Mouse (Mus musculus): Measurements from ENCODE around the gene Qrich1.

Qrich1 gene

DNA sequence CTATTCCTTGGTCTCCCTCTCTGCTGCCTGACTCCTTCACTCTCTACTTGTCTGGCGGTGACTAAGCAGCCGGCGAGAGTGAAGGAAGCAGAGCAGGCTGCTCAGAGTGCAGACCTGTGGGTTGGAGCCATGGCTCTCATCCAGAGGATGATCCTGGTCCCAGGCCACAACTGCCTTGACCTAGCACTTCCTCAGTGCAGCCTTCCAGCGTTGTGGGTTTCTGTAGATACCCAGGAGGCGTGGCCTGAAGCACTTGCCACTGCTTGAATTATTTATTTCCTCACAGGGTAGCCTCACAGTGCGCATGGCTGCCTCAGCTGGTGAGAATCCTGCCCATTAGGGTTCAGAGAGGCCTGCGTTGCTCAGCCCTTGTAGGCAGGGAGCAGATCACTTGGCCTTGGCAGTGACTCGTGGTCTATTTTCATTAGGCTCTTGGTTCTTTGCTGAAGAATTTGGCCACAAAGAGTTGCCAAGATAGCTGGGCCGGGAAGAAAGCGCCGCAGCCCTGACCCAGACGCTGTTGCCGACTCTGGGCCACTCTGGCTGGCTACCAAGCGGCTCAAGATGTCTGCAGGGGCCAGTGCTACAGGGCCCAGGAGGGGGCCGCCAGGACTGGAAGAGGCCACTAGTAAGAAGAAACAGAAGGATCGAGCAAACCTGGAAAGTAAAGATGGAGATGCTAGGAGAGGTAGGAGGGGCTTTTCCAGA, 24.4 kb upstream of the Qrich1 start:
- no peak for DNase-seq (ENCODE audit: low read depth, low spot score)

DNA sequence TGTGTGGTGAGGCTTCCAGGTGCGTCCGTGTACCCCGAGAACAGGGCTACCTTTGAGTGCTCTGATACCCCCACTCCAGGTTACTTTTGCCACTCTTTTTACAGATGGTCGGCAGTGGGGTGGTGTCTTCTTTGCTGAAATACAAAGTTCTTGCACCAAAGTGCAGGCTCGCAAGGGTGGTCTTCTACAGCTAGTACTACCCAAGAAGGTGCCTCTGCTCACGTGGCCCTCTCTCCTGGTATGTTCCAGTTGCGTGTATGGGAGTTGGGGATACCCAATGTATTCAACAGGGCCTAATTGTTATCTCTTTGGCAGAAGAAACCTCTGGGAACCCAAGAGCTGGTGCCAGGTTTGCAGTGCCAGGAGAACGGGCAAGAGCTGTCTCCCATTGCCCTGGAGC, 23.4 kb upstream of the Qrich1 start:
- DNase-seq (ENCODE audit: low read depth, low spot score), result no peak

DNA sequence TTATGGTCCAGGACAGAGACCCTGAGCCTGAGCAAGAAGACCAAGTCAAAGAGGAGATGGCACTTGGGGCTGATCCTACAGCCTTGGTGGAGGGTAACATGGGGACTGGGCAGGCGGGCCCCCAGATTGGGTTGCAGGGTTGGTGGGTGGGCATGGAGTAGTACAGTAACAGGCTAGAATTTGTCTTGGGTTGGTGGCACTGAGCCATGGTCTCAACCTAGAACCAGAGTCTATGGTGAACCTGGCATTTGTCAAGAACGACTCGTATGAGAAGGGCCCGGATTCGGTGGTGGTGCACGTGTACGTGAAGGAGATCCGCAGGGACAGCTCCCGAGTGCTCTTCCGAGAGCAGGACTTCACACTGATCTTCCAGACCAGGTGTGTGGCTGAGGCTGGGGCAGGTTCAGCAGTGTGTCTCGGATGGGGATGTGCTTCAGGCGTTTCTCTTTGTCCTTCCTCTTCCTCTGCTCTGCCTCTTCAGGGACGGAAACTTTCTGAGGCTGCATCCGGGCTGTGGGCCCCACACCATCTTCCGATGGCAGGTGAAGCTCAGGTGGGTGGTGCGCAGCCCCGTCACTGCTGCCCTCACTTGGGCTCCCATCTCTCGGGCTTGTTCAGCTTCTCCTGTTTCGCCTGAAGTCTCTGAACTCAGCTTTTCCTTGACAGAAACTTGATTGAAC, 22.3 kb upstream of the Qrich1 start:
- DNase-seq (ENCODE audit: low read depth, low spot score), result no peak

DNA sequence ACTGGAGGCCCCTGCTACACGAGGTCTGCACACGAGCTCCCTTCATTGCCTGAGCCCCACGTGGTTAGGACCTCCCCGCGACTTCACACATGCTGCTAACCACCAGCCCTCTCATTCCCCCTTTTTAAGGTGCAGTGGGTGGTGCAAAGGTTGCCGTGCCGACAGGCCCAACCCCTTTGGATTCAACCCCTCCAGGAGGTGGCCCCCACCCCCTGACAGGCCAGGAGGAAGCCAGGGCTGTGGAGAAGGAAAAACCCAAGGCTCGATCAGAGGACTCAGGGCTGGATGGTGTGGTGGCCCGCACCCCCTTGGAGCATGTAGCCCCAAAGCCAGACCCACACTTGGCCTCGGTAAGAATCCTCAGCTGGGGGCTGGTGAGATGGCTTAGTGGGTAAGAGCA, 21.7 kb upstream of the Qrich1 start:
- no peak for DNase-seq (ENCODE audit: low read depth, low spot score)

DNA sequence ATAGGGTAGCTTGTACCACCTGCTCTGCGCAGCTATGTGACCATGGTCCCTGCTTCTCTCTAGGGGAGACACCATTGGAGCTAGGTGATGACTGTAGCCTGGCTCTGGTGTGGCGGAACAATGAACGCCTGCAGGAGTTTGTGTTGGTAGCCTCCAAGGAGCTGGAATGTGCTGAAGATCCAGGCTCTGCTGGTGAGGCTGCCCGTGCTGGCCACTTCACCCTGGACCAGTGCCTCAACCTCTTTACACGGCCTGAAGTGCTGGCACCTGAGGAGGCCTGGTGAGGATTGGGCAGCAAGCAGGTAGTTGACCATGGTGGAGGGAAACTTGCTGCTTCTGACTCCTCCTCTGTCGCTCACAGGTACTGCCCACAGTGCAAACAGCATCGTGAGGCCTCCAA, 17.4 kb upstream of the Qrich1 start:
- no peak for DNase-seq (ENCODE audit: low read depth, low spot score)

DNA sequence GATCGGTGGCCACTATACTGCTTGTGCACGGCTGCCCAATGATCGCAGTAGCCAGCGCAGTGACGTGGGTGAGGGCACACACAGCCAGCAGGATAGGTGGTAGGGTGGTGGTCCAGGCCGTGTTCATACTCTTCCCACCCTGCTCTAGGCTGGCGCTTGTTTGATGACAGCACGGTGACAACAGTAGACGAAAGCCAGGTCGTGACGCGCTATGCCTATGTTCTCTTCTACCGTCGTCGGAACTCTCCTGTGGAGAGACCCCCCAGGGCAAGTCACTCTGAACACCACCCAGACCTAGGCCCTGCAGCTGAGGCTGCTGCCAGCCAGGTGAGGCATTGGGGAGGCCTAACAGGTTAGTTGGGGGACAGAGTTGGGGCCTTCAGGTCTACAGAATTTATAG, 16.7 kb upstream of the Qrich1 start:
- no peak for DNase-seq (ENCODE audit: low read depth, low spot score)

DNA sequence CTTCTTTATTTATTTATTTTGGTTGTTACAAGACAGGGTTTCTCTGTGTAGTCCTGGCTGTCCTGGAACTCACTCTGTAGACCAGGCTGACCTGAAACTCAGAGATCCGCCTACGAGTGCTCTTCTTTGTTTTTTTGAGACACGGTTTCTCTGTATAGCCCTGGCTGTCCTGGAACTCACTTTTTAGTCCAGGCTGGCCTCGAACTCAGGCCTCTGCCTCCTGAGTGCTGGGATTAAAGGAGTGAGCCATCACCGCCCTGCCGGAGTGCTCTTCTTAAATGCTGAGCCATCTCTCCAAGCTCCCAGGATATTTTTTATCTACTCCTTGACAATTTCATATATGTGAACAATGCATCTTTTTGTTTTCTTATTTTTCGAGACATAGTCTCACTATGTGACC, 9.7 kb upstream of the Qrich1 start:
- no peak for DNase-seq (ENCODE audit: low read depth, low spot score)

DNA sequence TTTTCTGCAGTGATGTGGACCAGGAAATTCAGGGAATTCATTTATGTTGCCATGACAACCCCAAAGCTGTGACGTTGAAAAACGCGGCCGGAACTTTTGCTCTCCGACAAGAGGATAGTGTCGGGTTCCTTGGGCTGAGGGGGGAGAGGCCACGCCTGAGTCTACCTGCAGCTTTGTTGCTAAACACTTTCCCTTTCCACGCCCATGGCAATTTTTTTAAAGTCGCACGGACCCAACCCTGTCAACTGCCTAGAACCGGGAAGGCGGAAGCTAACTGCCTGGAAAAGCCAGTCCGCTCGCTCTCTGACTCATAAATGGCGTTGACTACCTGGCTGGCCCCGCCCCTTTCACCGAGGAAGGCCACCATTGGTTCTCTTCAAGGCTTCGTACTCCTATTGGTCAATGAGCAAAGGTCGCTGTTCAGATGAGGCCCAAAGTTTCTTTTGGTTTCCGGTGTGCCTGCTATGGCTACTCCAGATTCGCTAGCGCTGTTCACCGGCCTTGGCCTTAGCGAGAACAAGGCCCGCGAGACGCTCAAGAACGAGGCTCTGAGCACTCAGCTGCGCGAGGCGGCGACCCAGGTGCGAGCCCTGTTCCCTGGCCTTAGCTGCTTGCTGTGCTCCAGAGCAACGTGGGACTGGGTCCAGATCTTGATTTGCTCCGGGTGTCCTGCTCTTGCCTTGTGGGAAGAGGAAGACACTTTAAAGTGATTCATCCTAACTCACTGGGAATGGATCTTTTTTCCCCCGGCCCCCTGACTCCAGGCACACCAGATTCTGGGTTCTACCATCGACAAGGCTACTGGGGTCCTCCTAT, 8.8 kb upstream of the Qrich1 start, which contains the start of gene Qars:
TSS of gene Qars (plus strand) at position 88 of the 816 bp plus-strand sequence.
- peak; percentile 95 for DNase-seq (ENCODE audit: low read depth, low spot score)

DNA sequence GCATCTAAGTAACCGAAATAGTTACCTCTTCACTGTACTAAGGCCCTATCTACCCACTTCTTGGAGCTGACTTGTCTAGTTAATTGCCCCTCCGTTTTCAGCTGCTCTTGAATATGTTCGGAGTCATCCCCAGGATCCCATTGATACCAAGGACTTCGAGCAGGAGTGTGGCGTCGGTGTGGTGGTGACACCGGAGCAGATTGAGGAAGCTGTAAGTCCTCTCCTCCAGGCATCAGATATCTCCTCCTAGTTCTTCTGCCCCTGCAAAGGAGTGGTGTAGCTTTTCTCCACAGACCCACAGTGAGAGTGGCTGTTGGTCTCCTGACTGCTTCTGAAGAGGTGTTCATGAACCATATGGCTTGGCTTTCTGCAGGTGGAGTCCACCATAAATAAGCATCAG, 7.8 kb upstream of the Qrich1 start:
- DNase-seq (ENCODE audit: low read depth, low spot score), result no peak

DNA sequence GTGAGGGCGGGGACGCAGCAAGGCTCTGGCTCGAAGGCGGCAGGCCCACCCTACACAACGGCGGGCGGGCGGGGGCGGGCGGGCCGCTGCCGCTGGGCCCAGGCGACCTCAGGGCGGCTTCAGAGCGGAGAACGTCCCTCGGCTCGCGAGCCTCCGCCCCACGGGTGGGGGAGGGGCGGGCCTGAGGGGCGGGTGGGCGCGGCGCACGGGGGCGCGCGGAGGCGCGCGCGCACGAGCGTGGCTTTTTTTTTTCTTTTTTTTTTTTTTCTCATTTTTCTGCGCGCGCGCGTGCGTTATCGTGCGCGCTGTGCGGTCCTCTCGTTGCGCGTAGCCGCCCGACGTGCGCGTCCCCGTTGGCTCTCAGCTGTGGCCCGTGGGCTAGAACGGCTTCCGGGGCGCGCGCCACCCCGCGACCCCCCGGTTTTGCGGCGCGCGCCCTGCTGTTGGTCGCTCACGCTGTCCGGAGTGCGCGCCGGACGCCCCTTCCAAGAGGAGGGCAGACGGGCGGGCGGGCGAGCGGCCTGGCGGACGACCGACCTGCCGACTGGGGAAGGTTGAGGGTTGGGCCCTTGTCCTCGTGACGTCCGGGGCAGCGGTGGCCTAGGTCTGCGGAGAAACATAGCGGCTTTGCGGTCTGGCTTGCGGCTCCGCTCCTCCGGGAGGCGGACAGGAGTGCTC, 786 bp downstream of the Qrich1 start:
- DNase-seq (ENCODE audit: low read depth, low spot score), result peak; percentile 91

DNA sequence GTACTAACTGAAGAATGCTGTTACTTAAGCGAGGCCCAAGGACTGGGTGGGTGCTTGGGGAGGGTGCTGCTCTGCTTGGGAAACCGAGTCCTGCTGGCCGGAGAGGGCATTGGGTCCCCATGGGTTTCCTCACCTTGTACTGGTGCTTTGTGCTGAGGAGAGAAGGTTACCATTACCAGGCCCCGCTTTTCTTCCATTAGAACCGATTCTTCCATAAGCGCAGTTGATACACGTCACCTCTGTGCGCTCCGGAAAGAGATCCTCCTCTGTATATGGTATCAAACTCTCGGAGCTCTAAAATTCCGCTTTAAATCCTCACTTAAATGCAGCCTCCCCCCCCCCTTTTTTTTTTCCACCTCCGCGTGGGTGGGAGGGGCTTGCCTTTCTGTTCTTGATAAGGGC, 1.3 kb downstream of the Qrich1 start:
- DNase-seq (ENCODE audit: low read depth, low spot score), result peak; percentile 63

DNA sequence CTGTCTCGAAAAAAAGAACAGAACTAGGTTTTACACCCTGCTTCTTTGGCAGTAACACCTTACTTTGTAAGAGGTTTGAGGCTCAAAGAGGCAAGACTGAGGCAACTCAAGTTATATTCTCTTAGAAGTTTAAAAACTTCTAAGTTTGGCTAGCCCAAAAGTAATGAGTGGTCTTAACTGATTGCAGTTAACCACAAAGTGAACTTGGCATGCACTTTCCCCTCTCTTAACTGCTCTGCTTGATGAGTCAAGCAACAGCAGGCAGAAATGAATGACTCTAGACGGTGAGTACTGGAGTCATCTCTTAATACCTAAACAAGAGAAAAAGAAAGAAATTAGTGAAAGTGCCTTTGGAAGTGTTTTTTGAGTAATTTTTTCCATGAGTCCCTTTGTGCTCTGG, 5.0 kb downstream of the Qrich1 start:
- DNase-seq (ENCODE audit: low read depth, low spot score), result no peak

DNA sequence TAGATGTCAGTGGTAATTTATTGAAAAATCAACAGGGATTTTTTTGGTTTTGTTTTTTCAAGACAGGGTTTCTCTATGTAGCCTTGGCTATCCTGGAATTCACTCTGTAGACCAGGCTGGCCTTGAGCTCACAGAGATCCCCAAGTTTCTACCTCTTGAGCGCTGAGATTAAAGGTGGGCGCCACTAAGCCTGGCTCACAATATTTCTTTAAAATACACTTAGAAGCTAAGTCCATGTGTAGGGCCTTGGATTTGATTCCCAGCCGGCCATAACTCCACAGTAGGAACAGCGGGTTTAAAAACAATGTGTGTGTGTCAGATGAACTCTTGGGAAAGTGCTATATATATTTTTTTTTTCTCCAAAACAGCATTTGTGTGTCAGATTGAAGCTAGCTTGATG, 6.7 kb downstream of the Qrich1 start:
- no peak for DNase-seq (ENCODE audit: low read depth, low spot score)

DNA sequence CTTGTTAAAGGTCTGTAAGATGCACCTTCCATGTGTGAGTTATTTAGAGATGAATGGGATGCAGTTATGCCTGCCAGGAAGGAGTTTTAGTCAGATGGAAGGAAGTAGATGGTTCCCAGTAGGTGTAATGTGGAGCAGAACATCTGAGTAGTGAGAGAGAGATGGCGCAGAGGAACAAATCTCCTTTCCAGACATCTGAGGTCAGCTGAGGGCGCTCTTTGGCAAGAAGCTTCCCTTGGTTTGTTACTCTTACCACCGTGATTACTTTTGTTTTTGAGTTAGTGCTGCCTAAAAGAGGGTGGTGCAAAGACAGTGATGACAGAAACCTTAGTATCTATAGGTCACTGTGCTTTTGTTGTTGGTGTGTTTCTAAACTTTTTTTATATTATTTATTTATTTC, 8.8 kb downstream of the Qrich1 start:
- DNase-seq (ENCODE audit: low read depth, low spot score), result no peak

DNA sequence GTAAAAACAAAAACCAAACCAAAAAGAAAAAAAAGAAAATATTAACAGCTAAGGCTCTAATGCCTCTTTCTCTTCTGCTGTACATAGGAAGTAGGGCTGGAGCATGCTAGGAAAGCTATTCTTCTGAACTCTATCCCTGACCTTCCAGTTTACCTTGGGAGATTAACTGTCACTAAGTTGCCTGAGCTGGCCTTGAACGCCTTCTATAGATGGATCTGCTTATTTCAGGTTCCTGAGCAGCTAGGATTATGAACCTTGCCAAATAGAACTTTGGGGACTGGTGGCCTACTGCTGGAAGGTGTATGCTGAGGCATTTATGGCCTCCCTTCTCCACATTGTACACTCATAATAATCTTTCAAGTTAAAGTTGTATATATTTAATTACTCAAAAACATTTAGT, 14.3 kb downstream of the Qrich1 start:
- DNase-seq (ENCODE audit: low read depth, low spot score), result no peak

DNA sequence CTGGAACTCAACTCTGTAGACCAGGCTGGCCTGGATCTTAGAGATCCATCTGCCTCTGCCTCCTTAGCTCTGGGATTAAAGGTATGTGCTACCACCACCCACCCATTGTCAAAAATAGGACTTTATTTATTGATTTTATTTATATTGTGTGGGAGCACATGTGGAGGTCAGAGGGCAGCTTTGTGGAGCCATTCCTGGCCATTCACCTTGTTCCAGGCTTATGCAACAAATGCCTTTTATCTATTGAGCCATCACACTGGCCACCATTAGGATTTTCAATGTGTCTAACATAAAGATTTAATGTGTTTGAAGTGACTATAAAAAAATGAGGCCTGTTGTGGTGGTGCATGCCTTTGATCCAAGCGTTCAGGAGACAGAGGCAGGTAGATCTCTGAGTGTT, 14.9 kb downstream of the Qrich1 start:
- DNase-seq (ENCODE audit: low read depth, low spot score), result no peak

DNA sequence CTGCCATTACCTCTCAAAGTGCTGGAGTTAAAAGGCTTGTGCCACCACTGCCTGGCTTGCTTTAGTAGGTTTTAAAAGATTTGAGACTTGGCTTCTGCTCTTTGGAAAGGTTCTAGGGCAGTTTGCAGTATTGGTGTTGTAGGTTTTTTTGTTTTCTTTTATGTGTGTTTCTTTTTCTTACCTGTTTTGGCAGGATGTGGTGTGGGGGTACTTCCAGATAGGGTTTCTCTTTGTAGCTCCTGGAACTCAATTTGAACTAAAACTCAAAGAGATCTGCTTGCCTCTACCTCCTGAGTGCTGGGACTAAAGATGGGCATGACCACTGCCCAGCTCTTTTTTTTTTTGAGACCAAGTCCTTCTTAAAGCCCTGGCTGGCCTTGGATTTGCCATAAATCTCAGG, 24.2 kb downstream of the Qrich1 start:
- no peak for DNase-seq (ENCODE audit: low read depth, low spot score)

DNA sequence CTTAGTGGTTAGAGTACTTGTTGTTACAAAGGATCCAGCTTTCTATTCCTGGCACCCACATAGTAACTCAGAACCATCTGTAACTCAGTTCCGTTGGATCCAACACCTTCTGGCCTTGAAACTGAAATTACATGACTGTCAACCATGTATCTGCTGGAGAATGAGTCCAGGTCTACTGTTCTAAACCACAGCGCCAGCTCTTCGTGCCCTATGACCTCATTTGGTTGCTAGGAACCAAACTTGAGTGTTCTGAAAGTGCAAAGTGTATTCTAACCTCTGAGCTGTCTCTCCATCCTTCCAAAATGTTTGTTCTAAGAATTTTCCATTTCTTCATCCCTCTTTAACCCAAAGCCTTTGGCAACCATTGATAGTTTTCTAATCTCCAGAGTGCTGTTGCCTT, 29.4 kb downstream of the Qrich1 start:
- DNase-seq (ENCODE audit: low read depth, low spot score), result no peak

DNA sequence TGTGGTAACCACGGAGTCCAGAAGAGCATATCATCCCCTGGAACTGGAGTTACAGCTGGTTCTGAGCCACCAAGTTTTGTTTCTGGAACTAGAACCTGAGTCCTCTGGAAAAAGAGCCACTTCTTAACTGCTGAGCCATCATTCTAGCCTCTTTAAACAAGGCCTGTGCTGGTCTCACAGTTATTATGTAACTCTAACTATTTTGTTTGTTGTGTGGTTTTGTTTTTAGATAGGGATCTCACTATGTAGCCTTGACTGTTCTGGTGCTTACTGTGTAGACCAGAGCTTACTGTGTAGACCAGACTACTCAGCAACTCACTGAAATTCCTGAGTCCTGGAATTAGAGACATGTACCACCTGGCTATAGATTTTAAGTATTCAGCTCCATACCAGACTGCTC, 30.3 kb downstream of the Qrich1 start:
- no peak for DNase-seq (ENCODE audit: low read depth, low spot score)

DNA sequence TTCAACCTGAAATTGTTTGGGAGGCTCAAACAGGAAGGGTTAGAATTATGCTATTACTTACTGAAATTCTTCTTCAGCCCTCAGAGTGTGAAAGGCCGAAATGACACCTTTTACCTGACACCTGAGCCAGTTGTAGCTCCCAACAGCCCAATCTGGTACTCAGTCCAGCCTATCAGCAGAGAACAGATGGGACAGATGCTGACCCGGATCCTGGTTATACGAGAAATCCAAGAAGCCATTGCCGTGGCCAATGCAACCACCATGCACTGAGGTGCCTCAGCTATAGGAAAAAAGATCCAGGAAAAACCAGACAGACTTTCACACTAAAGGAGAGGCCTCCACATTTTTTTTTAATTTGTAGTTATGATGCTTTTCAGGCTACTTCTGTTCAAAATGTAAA, 42.6 kb downstream of the Qrich1 start:
- DNase-seq (ENCODE audit: low read depth, low spot score), result no peak

DNA sequence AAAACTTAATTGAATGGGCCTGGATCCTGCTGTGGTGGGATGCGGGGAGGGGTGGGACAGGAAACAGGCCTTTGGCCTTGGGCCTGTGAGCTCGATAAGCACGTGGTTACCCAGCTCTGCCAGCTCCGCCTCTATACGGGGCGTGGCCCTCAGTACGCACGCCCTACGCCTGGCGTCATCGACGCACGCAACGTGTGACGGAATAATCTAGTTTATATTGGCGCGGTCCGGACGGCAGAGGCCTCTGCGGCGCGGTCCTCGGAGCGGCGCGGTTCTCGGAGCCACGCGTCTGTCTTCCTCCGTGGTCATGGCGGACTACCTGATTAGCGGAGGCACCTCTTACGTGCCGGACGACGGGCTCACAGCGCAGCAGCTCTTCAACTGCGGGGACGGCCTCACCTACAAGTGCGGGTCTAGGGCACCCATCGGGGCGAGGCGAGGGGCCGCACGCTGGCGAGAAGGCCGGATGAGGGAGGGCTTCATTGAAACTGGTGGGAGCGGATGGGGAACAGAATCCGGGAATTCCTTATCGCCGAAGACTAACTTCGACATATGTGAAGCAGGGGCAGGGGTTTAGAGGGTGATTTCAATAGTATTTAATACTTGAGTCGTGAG, 43.7 kb downstream of the Qrich1 start, which contains the start of gene Impdh2:
TSS of gene Impdh2 (plus strand) at position 60 of the 615 bp plus-strand sequence.
- DNase-seq (ENCODE audit: low read depth, low spot score), result peak; percentile 99

DNA sequence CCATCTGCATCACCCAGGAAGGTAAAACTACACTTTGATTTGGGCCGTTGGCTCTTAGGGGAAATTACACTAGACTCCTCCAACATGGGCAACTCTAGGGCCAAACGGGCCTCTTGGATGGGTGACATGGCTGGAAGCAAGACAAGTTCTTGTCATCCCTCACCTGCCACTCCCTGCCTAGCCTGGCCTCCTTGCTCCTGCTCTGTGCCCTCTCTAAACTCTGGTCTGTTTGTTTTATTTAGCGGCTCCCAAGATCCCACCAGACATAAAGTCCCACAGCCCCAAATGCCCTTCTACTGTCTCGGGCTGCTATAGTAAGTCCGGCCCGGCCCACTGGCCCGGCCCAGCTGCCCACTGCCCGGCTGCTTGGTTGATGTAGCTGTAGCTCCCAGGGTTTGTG, 47.1 kb downstream of the Qrich1 start:
- DNase-seq (ENCODE audit: low read depth, low spot score), result no peak
